Mouse (Mus musculus) left cerebral cortex, postnatal 10 days (tissue): ENCODE results near the gene Src. TPM values are rescaled to one million over a fixed set of nuclear protein-coding genes. Genes with fewer than 3 reads are reported as not detected.

Source experiments
- DNase-seq, 2 experiments: peaks; one replicate each; pipeline ENCODE4 v3.0.0; 2021 to 2022; ENCODE audit warnings: low spot score in 2 of 2, mixed read lengths in 1 of 2; ENCODE audit errors: extremely low spot score in 1 of 2
- intact Hi-C: fragments of 180-260 bp; cut with DNase I; formaldehyde crosslinking; loops from one replicate; pipeline ENCODE4 v1.15.1; 2025
- total RNA-seq, 2 experiments: library from RNA; stranded (reverse); gene quantifications; 2 replicates each; pipeline ENCODE4 v1.2.3; 2021

The Src gene
- total RNA-seq, 2 experiments from 2014 or later, result 83.6 to 84.2 TPM

DNA sequence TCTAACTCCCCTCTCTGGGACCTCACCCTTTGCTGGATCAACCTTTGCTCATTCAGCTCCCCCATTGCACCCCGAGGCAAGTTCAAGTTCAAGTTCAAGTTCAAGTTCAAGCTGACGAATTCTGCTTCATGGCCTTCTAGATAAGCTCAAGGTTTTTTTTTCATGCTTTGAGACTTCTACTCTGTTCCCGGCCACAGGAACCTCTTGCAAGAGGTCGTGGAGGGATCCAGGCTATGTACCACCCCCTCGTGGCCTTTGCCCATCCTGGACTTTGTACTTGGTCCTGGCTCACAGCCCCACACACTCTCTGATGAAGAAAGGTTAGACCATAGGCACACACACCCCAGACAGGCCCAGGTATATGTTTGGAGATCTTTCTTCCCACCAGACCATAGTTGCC is 90.9 kb downstream of the Src start:
- DNase-seq, result no peak
- intact Hi-C loops, result no loop called here

DNA sequence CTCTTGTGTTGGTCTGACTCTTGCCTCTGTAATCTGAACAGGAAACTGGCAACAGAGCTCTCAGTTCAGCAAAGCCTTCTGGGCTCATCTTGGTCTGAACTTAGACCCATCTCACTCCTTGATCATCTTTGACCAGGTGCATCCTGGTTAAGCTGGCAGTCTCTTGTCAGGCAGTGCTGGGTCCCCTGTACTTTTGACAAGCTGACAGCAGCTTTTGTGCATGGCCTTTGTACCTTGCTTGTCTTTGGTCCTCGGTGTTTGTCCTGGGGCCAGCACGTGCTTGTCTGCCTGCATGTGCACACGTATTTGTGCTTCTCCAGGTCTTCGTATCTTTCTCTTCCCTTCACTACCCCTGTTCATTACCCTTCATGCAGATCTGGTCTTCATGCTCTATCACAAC is 91.8 kb downstream of the Src start:
- intact Hi-C loops, result no loop called here
- no peak for DNase-seq

DNA sequence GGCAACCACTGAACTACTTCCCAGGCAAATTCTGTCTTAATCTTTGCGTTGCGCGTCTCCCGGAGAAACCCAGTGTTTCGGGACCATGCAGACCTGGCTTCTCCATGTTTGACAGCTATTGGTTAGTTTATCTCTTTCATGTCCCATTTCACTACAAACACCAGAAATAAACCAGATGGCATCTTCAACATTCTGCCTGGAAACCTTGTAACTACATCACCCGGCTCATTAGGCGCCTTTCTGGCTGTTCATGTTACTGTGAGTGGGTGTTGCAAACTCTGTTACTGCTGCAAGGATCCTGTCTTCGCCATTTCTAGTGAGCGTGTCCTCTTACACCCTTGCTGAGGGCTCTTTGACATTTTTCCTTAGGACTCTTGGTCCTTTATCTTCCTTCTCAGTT is 94.6 kb downstream of the Src start:
- intact Hi-C loops, result no loop called here
- DNase-seq, result no peak

DNA sequence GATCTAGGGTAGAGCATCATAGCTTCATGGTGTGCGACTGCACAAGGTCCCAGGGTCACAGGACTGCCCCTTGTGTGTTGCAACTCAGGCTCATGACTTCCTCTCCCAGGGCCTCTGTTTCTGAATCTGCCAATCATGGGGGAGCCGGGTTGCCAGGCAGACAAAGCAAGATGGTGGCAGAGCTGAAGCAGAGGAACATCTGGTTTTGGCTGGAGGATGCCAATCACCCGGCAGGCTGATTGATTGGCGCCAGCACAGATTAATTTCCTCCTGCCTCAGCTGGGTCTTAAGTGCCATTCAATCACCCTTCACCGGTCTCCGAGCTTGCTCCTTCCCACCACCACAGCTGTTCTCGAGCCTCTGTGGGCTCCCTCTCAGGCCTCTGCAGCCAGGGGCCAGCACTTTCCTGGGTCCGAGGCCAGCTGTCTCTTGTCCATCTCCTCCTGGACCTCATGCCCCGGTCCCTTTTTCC is 95.5 kb downstream of the Src start:
- intact Hi-C loops, result no loop called here
- no peak for DNase-seq

DNA sequence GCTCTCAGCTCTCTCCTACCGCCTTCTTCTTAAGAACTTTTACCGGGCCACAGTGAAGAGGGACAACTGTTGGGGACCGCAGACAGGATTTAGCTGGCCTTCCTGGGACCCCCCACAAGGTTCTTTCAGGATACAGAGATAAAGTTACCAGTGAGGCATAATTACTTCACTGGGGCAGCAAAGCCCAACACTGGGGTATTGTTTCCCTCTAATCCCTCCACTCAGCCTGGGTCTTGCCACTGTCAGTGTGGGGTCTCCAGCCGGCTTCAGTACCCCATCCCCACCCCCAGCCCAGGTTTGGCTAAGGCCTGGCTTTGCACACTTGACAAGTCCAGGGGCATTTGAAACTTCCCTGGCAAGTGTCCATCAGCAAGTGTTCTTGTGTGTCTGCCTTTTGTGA is 96.1 kb downstream of the Src start:
- intact Hi-C loops, result no loop called here
- no peak for DNase-seq

DNA sequence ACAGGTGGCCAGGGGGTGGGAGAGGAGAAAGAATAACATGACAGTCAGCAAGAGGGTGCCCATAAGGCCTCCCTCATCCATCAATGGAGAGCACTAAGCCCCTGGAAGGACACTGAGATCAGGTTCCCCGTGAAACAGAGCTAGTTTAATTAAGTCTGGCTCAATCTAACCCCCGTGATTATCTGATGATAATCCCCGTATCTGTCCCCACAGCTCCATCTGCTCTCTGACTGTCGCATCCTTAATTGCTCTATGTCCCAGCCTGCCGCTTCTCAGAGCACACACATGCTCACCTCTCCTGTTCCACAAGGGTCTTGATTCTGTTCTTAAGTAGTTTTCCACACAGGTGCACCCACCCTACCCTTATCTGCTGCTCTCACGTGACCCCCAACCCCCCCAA is 99.3 kb downstream of the Src start:
- DNase-seq, result no peak
- intact Hi-C loops, result no loop called here

DNA sequence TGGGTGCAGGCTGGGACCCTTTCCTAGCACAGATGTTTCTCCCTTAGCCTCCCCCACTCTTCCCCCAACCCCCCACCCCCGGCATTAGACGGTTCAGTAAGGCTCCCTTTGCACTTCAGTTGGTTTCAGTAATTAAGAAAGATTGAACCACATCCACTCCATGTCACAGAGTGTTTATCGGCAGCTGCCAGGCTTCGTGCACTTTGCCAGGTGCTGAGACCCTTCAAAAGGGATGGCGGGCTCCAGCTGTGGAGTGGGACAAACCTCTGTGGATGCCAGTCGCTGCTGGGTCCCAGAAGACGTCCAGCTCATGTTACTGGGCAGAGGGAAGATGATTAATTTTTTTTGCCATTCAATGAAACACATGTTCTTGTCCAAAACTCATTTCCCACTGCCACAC is 100.2 kb downstream of the Src start:
- no peak for DNase-seq
- intact Hi-C loops, result no loop called here

DNA sequence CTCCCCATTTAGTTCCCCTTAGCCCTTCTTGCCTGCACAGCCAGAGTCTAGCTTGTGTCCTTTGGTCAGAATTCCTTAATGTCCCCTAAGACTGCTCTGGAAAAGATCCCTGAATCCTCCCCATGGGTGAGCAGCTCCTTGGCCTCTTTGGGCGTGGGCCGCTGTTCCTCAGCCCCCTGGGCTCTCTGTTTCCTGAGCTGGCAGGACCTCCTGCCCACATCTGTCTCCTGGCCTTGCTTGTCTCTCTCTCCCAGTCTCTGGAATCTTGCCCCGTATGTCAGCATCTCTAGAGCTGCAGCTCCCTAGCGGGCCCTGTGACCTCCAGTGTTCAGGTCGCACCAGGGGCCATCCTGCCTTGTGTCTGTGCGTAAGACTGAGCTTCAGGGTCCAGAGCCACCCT is 101.2 kb downstream of the Src start:
- no peak for DNase-seq
- intact Hi-C loops, result no loop called here

DNA sequence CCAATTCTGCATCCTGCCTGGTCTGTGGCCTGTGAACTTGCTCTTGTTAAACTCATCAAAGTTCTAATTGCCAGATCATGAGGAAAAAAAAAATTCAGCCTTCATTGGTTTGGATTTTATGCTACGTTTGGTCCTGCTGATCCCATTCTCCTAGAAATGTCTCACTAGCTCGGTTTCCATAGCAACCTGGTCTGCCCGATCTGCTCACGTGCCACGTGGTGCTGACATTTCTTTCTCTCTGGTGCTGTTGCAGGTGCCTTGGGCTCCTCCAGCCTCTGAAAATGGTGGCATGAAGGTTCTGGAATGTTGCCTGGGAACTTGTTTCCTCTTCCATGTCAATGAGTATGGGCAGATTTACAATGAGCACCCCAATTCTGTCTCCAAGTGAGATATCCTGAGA is 102.3 kb downstream of the Src start:
- intact Hi-C loops, result no loop called here

More for the DNA sequence above, 102.3 kb downstream of the Src start:
- peak in 1 of 2 experiments; percentile 77 for DNase-seq

Other genes starting within 250 kb of the Src start
- 1 to 10 TPM; 2.1 to 2.5 TPM for gene Rbl1, start 213.9 kb upstream of the Src start, total RNA-seq
- gene Rpn2, start 139.4 kb upstream of the Src start, total RNA-seq, result 100 to 1,000 TPM; 141 to 143 TPM
- under 1 TPM; 0.59 to 0.60 TPM for gene Mroh8, start 138.9 kb upstream of the Src start, total RNA-seq
- not detected for gene Ghrh, start 70.9 kb upstream of the Src start, total RNA-seq
- gene Manbal, start 50.9 kb upstream of the Src start, total RNA-seq, result 10 to 100 TPM; 85.0 to 88.8 TPM
- 100 to 1,000 TPM; 562 to 692 TPM for gene Nnat, start 141.6 kb downstream of the Src start, total RNA-seq
- gene Blcap, start 152.8 kb downstream of the Src start, total RNA-seq, result 100 to 1,000 TPM; 136 TPM